Mouse (Mus musculus) MEL (cell line): ENCODE data around the gene Esr1. TPM values are rescaled to one million over a fixed set of nuclear protein-coding genes. Genes with fewer than 3 reads are reported as not detected.

Source experiments
- DNase-seq: peaks from one replicate; pipeline ENCODE4 v3.0.0; 2011; ENCODE audit warnings: low read depth, low spot score
- H3K27ac ChIP-seq: 2 replicates; pipeline ENCODE4 v1.5.1; 2012; ENCODE audit warnings: low read depth, mild to moderate bottlenecking, control low read depth, low read length, moderate library complexity; ENCODE audit not compliant: control insufficient read depth
- H3K27me3 ChIP-seq, 2 experiments: fragments of 150-350 bp in 1 of 2; sonication (generic) in 1 of 2; 2 replicates each; pipeline ENCODE4 v1.6.1; 2012; ENCODE audit warnings: low read length in 2 of 2, mild to moderate bottlenecking in 2 of 2, improper control_type of control experiment in 1 of 2, moderate library complexity in 1 of 2; ENCODE audit not compliant: insufficient read depth in 2 of 2, control insufficient read depth in 1 of 2
- H3K36me3 ChIP-seq, 2 experiments: 2 replicates each; pipeline ENCODE4 v1.6.1; 2012 to 2014; ENCODE audit warnings: low read length in 2 of 2, improper control_type of control experiment in 1 of 2, inconsistent platforms in 1 of 2, mild to moderate bottlenecking in 1 of 2; ENCODE audit not compliant: insufficient read depth in 2 of 2, control insufficient read depth in 1 of 2
- H3K4me1 ChIP-seq, 2 experiments: fragments of 150-350 bp in 1 of 2; sonication (generic) in 1 of 2; 2 replicates each; pipeline ENCODE4 v1.6.1; 2012; ENCODE audit warnings: low read length in 2 of 2, improper control_type of control experiment in 1 of 2, mild to moderate bottlenecking in 1 of 2; ENCODE audit not compliant: insufficient read depth in 2 of 2, control insufficient read depth in 1 of 2
- H3K4me3 ChIP-seq, 2 experiments: fragments of 150-350 bp in 1 of 2; sonication (generic) in 1 of 2; 2 replicates each; pipeline ENCODE4 v1.5.1; 2012; ENCODE audit warnings: low read depth in 2 of 2, low read length in 2 of 2, mild to moderate bottlenecking in 2 of 2, moderate library complexity in 2 of 2, control low read depth in 1 of 2, improper control_type of control experiment in 1 of 2; ENCODE audit not compliant: control insufficient read depth in 1 of 2, insufficient read depth in 1 of 2
- H3K79me2 ChIP-seq: 2 replicates; pipeline ENCODE4 v1.6.1; 2012; ENCODE audit warnings: mild to moderate bottlenecking, low read length, moderate library complexity; ENCODE audit not compliant: control insufficient read depth, poor library complexity, insufficient read depth
- H3K9ac ChIP-seq: 2 replicates; pipeline ENCODE4 v1.6.1; 2012; ENCODE audit warnings: low read depth, mild to moderate bottlenecking, control low read depth, low read length, moderate library complexity; ENCODE audit not compliant: control insufficient read depth, poor library complexity, severe bottlenecking
- H3K9me3 ChIP-seq: fragments of 150-350 bp; sonication (generic); replicated peaks from 2 replicates; pipeline ENCODE4 v1.6.1; 2012; ENCODE audit warnings: mild to moderate bottlenecking, low read length, improper control_type of control experiment, moderate library complexity; ENCODE audit not compliant: insufficient read depth
- CHD1 ChIP-seq: IDR thresholded peaks from 2 replicates; pipeline ENCODE4 v1.6.1; 2012; ENCODE audit warnings: low read depth, mild to moderate bottlenecking, inconsistent platforms, low read length, improper control_type of control experiment
- CTCF ChIP-seq, 3 experiments: IDR thresholded peaks in 2 of 3; conservative IDR thresholded peaks in 1 of 3; 2 replicates each; pipeline ENCODE4 v1.5.1; 2011 to 2012; ENCODE audit warnings: low read length in 3 of 3, low read depth in 2 of 3, mild to moderate bottlenecking in 2 of 3, improper control_type of control experiment in 1 of 3, inconsistent platforms in 1 of 3, mixed read lengths in 1 of 3, moderate library complexity in 1 of 3; ENCODE audit not compliant: control insufficient read depth in 1 of 3, insufficient read depth in 1 of 3, poor library complexity in 1 of 3, severe bottlenecking in 1 of 3
- E2F4 ChIP-seq: IDR thresholded peaks from 2 replicates; pipeline ENCODE4 v1.6.1; 2011; ENCODE audit warnings: low read depth, low read length, improper control_type of control experiment, borderline replicate concordance
- ELF1 ChIP-seq: IDR thresholded peaks from 2 replicates; pipeline ENCODE4 v1.6.1; 2014; ENCODE audit warnings: low read depth, mild to moderate bottlenecking, inconsistent platforms, low read length, improper control_type of control experiment, moderate library complexity
- GATA1 ChIP-seq: IDR thresholded peaks from 2 replicates; pipeline ENCODE4 v1.6.1; 2011; ENCODE audit warnings: low read depth, low read length, improper control_type of control experiment
- HCFC1 ChIP-seq: IDR thresholded peaks from 2 replicates; pipeline ENCODE4 v1.6.1; 2012; ENCODE audit warnings: low read depth, mild to moderate bottlenecking, inconsistent platforms, low read length, improper control_type of control experiment, moderate library complexity
- MAFK ChIP-seq: IDR thresholded peaks from 2 replicates; pipeline ENCODE4 v1.6.1; 2011; ENCODE audit warnings: low read depth, mild to moderate bottlenecking, low read length, improper control_type of control experiment, borderline replicate concordance
- MEF2A ChIP-seq: IDR thresholded peaks from 2 replicates; pipeline ENCODE4 v1.6.1; 2014; ENCODE audit warnings: low read depth, mild to moderate bottlenecking, inconsistent platforms, low read length, improper control_type of control experiment; ENCODE audit not compliant: poor library complexity, insufficient replicate concordance, severe bottlenecking; ENCODE audit errors: extremely low read depth
- MXI1 ChIP-seq: IDR thresholded peaks from 2 replicates; pipeline ENCODE4 v1.6.1; 2011; ENCODE audit warnings: mild to moderate bottlenecking, low read depth, low read length, improper control_type of control experiment
- MYB ChIP-seq: IDR thresholded peaks from 2 replicates; pipeline ENCODE4 v1.6.1; 2011; ENCODE audit warnings: mild to moderate bottlenecking, low read depth, low read length, improper control_type of control experiment
- MYC ChIP-seq: IDR thresholded peaks from 2 replicates; pipeline ENCODE4 v1.6.1; 2011; ENCODE audit warnings: low read depth, mild to moderate bottlenecking, low read length, improper control_type of control experiment, moderate library complexity
- NELFE ChIP-seq: IDR thresholded peaks from 2 replicates; pipeline ENCODE4 v1.6.1; 2011; ENCODE audit warnings: low read depth, low read length, improper control_type of control experiment
- NRF1 ChIP-seq: IDR thresholded peaks from 2 replicates; pipeline ENCODE4 v1.6.1; 2014; ENCODE audit warnings: low read depth, mild to moderate bottlenecking, inconsistent platforms, low read length, improper control_type of control experiment, moderate library complexity; ENCODE audit not compliant: poor library complexity, insufficient read depth, severe bottlenecking
- POLR2AphosphoS5 ChIP-seq: IDR thresholded peaks from 2 replicates; pipeline ENCODE4 v1.6.1; 2012; ENCODE audit warnings: low read depth, borderline replicate concordance, mild to moderate bottlenecking, inconsistent platforms, low read length, moderate library complexity, mixed read lengths
- RAD21 ChIP-seq: IDR thresholded peaks from 2 replicates; pipeline ENCODE4 v1.6.1; 2011; ENCODE audit warnings: mild to moderate bottlenecking, low read depth, low read length, improper control_type of control experiment
- RCOR1 ChIP-seq: IDR thresholded peaks from 2 replicates; pipeline ENCODE4 v1.6.1; 2012; ENCODE audit warnings: low read depth, mild to moderate bottlenecking, inconsistent platforms, low read length, improper control_type of control experiment
- SMC3 ChIP-seq: IDR thresholded peaks from 2 replicates; pipeline ENCODE4 v1.6.1; 2011; ENCODE audit warnings: low read depth, low read length, improper control_type of control experiment
- TCF12 ChIP-seq: IDR thresholded peaks from 2 replicates; pipeline ENCODE4 v1.6.1; 2014; ENCODE audit warnings: low read depth, mild to moderate bottlenecking, inconsistent platforms, low read length, improper control_type of control experiment, moderate library complexity
- UBTF ChIP-seq: IDR thresholded peaks from 2 replicates; pipeline ENCODE4 v1.6.1; 2012; ENCODE audit warnings: low read depth, mild to moderate bottlenecking, inconsistent platforms, low read length, improper control_type of control experiment, moderate library complexity, borderline replicate concordance; ENCODE audit not compliant: insufficient read depth
- USF1 ChIP-seq: IDR thresholded peaks from 2 replicates; pipeline ENCODE4 v1.6.1; 2014; ENCODE audit warnings: low read depth, mild to moderate bottlenecking, inconsistent platforms, low read length, improper control_type of control experiment, moderate library complexity
- USF2 ChIP-seq, 2 experiments: IDR thresholded peaks; 2 replicates each; pipeline ENCODE4 v1.6.1; 2011 to 2012; ENCODE audit warnings: improper control_type of control experiment in 2 of 2, low read length in 2 of 2, borderline replicate concordance in 1 of 2, inconsistent platforms in 1 of 2, low read depth in 1 of 2, mild to moderate bottlenecking in 1 of 2; ENCODE audit not compliant: insufficient read depth in 1 of 2
- ZC3H11A ChIP-seq: IDR thresholded peaks from 2 replicates; pipeline ENCODE4 v1.6.1; 2012; ENCODE audit warnings: low read depth, mild to moderate bottlenecking, inconsistent platforms, low read length, improper control_type of control experiment
- ZMIZ1 ChIP-seq: IDR thresholded peaks from 2 replicates; pipeline ENCODE4 v1.6.1; 2012; ENCODE audit warnings: low read depth, mild to moderate bottlenecking, inconsistent platforms, low read length, improper control_type of control experiment, moderate library complexity
- polyA plus RNA-seq, 2 experiments: library from polyadenylated mRNA; stranded (reverse) in 1 of 2; unstranded in 1 of 2; fragments of >175 nt in 1 of 2; fragments of >200 nt in 1 of 2; gene quantifications; 2 replicates each; pipeline versions ENCODE4 v1.2.1 to v1.2.4; 2012; ENCODE audit warnings: low replicate concordance in 2 of 2, low read depth in 1 of 2; ENCODE audit not compliant: insufficient read length in 2 of 2, insufficient read depth in 1 of 2, missing spikeins in 1 of 2
- total RNA-seq: library from RNA; depleted of rRNA; stranded (reverse); fragments of 300-350 nt; gene quantifications from 2 replicates; pipeline ENCODE4 v1.2.3, GENCODE M21; 2012

The Esr1 gene
- total and polyA plus RNA-seq, 3 experiments = 0.65 to 0.69 TPM; not detected in 1

GRCm38 (mm10) chr10:4849881-4850280, 238.5 kb downstream of the Esr1 start:
- H3K4me3 ChIP-seq = no peak overlapping the region
- DNase-seq = no peak
- H3K9me3 ChIP-seq = no peaks in the 10 kb centered on the region
- no peaks in the 10 kb centered on the region for H3K27me3 ChIP-seq
- no peak overlapping the region for H3K9ac ChIP-seq
- no peak for TF ChIP-seq TCF12
- TF ChIP-seq GATA1 = no peak
- no peak for TF ChIP-seq UBTF
- TF ChIP-seq HCFC1 = no peak
- no peak for TF ChIP-seq ELF1
- TF ChIP-seq NRF1 = no peak
- no peak for TF ChIP-seq CHD1
- TF ChIP-seq USF1 = no peak
- no peak for TF ChIP-seq MAFK
- no peak overlapping the region for H3K27ac ChIP-seq
- no peaks in the 10 kb centered on the region for H3K36me3 ChIP-seq
- H3K4me1 ChIP-seq = no peaks in the 10 kb centered on the region
- H3K79me2 ChIP-seq = no peaks in the 10 kb centered on the region

GRCm38 (mm10) chr10:4875076-4875737, 263.8 kb downstream of the Esr1 start:
- no peak for DNase-seq
- H3K4me1 ChIP-seq = no peaks in the 10 kb centered on the region
- TF ChIP-seq RCOR1 (no peak), E2F4 (no peak), NRF1 (no peak), CTCF (IDR thresholded peaks at IDR 0.05 in 2 of 3, conservative IDR thresholded peaks at IDR 0.05 in 1 of 3; ENCODE audit: control insufficient read depth in 1 of 3, insufficient read depth in 1 of 3, low read depth in 2 of 3, low read length in 3 of 3, poor library complexity in 1 of 3, severe bottlenecking in 1 of 3) (no peak), RAD21 (no peak), TCF12 (no peak), POLR2AphosphoS5 (no peak), CHD1 (no peak), USF2 (IDR thresholded peaks at IDR 0.05; ENCODE audit: borderline replicate concordance in 1 of 2, insufficient read depth in 1 of 2, low read depth in 1 of 2, low read length in 2 of 2) (no peak), GATA1 (no peak), SMC3 (no peak), ZMIZ1 (no peak), MXI1 (no peak), MYC (no peak), ZC3H11A (no peak), MEF2A (no peak), USF1 (no peak), NELFE (no peak), MYB (no peak), HCFC1 (no peak)
- TF ChIP-seq, all 39 proteins: peak for 0
- Histone ChIP-seq H3K36me3 (no peaks in the 10 kb centered on the region), H3K9me3 (no peaks in the 10 kb centered on the region), H3K79me2 (no peaks in the 10 kb centered on the region), H3K27ac (no peak overlapping the region), H3K9ac (no peak overlapping the region), H3K27me3 (no peaks in the 10 kb centered on the region), H3K4me3 (no peak overlapping the region)
